Mouse (Mus musculus) liver, adult 2 months (tissue): ENCODE results near the gene 0610030E20Rik. TPM values are rescaled to one million over a fixed set of nuclear protein-coding genes. Genes with fewer than 3 reads are reported as not detected.

ENCODE experiments used
- DNase-seq: peaks from one replicate; pipeline ENCODE4 v3.0.0-alpha.2; 2011; ENCODE audit warnings: low read depth, low spot score; ENCODE audit errors: extremely low read depth
- H3K27ac ChIP-seq: fragments of 200-500 bp; replicated peaks from 2 replicates; pipeline ENCODE4 v1.5.1; 2012; ENCODE audit warnings: low read depth, mild to moderate bottlenecking, control low read depth, inconsistent platforms, low read length; ENCODE audit not compliant: insufficient read depth
- H3K27me3 ChIP-seq: fragments of 200-500 bp; 2 replicates; pipeline ENCODE4 v1.6.1; 2012; ENCODE audit warnings: mild to moderate bottlenecking, moderate library complexity, low read length, inconsistent platforms; ENCODE audit not compliant: control insufficient read depth, insufficient read depth
- H3K36me3 ChIP-seq: fragments of 200-500 bp; 2 replicates; pipeline ENCODE4 v1.6.1; 2012; ENCODE audit warnings: low read length, inconsistent platforms; ENCODE audit not compliant: control insufficient read depth, insufficient read depth
- H3K4me1 ChIP-seq: fragments of 200-500 bp; 2 replicates; pipeline ENCODE4 v1.6.1; 2011; ENCODE audit warnings: low read length; ENCODE audit not compliant: control insufficient read depth, insufficient read depth
- H3K4me3 ChIP-seq: fragments of 200-500 bp; 2 replicates; pipeline ENCODE4 v1.5.1; 2011; ENCODE audit warnings: low read depth, mild to moderate bottlenecking, control low read depth, low read length, moderate library complexity; ENCODE audit not compliant: insufficient read depth
- H3K79me2 ChIP-seq: fragments of 200-500 bp; 2 replicates; pipeline ENCODE4 v1.6.1; 2012; ENCODE audit warnings: inconsistent platforms, mild to moderate bottlenecking, low read length, moderate library complexity; ENCODE audit not compliant: control insufficient read depth, insufficient read depth
- H3K9ac ChIP-seq: fragments of 200-500 bp; 2 replicates; pipeline ENCODE4 v1.6.1; 2012; ENCODE audit warnings: low read depth, mild to moderate bottlenecking, control low read depth, inconsistent platforms, low read length
- CTCF ChIP-seq: fragments of 200-500 bp; IDR thresholded peaks from 2 replicates; pipeline ENCODE4 v1.5.1; 2011; ENCODE audit warnings: low read depth, low read length, control low read depth
- POLR2A ChIP-seq: fragments of 200-500 bp; IDR thresholded peaks from 2 replicates; pipeline ENCODE4 v1.6.1; 2011; ENCODE audit warnings: low read length, control low read depth; ENCODE audit not compliant: insufficient read depth; ENCODE audit errors: extremely low read depth
- WGBS: fragments of 180-500 bp; shearing (Covaris S2); methylation state at CpG from one replicate; pipeline ENCODE4 v1.1.7; 2018; 5-methylcytosine and 5-hydroxymethylcytosine counted together
- polyA plus RNA-seq: library from polyadenylated mRNA; depleted of rRNA; stranded (reverse); fragments of >200 nt; gene quantifications from 2 replicates; pipeline ENCODE4 v1.2.3, GENCODE M21; 2012
- total RNA-seq: library from RNA; depleted of rRNA; stranded (reverse); fragments of >200 nt; gene quantifications from 2 replicates; pipeline ENCODE4 v1.2.3, GENCODE M21; 2014

Gene 0610030E20Rik
- total and polyA plus RNA-seq, 2 experiments: 10.2 to 17.5 TPM

DNA sequence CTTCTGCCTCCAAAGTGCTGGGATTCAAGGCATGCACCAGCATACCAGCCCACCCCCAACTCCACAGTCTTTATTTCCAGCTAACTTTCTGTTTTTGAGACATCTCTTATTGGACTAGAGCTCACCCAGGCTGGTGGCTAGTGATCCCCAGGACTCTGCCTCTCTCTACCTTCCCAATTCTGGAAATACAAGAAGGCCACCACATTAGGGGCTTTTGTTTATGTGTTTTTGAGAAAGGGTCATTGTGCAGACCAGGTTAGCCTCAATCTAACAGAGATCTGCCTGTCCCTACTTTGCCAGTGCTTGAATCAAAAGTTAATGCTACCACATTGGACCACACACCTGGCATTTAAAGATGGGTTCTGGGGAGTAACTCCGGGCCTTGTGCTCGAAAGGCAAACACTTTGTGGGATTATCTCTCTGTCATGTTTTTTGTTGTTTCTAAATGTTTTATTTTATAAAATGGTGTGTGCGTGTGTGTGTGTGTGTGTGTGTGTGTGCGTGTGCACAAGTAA, 20.4 kb downstream of the 0610030E20Rik start:
- no peak for DNase-seq

DNA sequence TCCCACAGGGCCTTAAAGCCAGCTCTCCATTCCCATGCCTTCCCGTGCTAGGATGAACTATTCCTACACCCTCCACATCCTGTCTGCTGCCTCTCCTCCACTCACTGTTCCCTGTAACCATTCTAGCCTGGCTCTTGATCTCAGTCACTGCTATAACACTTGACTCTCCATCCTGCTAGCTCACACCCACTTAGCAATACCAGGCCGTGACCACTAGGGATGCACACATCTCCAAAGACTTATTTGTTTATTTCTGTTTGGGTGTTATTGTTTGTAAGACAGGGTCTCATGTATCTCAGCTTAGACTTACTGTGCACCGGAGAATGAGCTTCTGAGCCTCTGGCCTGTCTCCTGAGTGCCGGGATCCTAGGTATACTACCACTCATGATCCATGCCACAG, 22.4 kb downstream of the 0610030E20Rik start:
- Histone ChIP-seq H3K79me2 (no peaks in the 10 kb centered on the region), H3K4me1 (peaks cover 23% of the 10 kb centered on the region), H3K27me3 (no peaks in the 10 kb centered on the region), H3K27ac (no peak overlapping the region), H3K4me3 (no peak overlapping the region), H3K36me3 (no peaks in the 10 kb centered on the region), H3K9ac (no peak overlapping the region)
- WGBS: 87% methylated on average over 4 of the region's 4 CpGs
- TF ChIP-seq POLR2A: no peak
- no peak for TF ChIP-seq CTCF
- DNase-seq: no peak

More for the DNA sequence above, 20.4 kb downstream of the 0610030E20Rik start:
- H3K36me3 ChIP-seq: no peaks in the 10 kb centered on the region
- H3K4me3 ChIP-seq: no peak overlapping the region
- H3K9ac ChIP-seq: no peak overlapping the region
- WGBS: 86% methylated on average over 4 of the region's 4 CpGs
- H3K4me1 ChIP-seq: peaks cover 13% of the 10 kb centered on the region
- no peaks in the 10 kb centered on the region for H3K79me2 ChIP-seq
- TF ChIP-seq POLR2A (no peak), CTCF (no peak)
- H3K27ac ChIP-seq: no peak overlapping the region
- H3K27me3 ChIP-seq: no peaks in the 10 kb centered on the region

DNA sequence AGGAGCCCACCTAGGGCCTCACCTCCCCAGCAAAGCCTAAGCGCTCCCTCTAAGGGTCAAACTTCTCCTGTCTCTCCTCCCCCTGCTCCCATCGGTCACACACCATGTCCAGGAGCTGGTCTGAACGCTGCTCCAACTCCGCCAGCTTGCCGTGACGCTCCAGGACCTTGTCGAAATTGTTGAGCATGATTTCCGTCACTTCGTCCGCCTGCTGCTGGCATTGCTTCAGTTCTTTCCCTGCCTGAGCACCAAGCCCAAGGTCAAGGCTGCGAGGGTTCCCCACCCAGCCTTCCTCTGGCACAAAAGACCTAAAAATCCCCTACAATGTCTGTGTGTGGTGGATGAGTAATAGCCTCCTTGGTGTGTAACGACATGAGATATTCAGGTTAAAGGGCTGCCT, 23.0 kb downstream of the 0610030E20Rik start:
- H3K4me1 ChIP-seq: peaks cover 22% of the 10 kb centered on the region
- H3K36me3 ChIP-seq: no peaks in the 10 kb centered on the region
- H3K4me3 ChIP-seq: no peak overlapping the region
- no peak for DNase-seq
- H3K27ac ChIP-seq: 0 out of 2 replicates have a peak overlapping the region, but pooled peaks have one; percentile 13
- 78% methylated on average over 12 of the region's 12 CpGs for WGBS
- H3K79me2 ChIP-seq: no peaks in the 10 kb centered on the region
- H3K27me3 ChIP-seq: no peaks in the 10 kb centered on the region
- H3K9ac ChIP-seq: no peak overlapping the region
- TF ChIP-seq CTCF (no peak), POLR2A (no peak)

DNA sequence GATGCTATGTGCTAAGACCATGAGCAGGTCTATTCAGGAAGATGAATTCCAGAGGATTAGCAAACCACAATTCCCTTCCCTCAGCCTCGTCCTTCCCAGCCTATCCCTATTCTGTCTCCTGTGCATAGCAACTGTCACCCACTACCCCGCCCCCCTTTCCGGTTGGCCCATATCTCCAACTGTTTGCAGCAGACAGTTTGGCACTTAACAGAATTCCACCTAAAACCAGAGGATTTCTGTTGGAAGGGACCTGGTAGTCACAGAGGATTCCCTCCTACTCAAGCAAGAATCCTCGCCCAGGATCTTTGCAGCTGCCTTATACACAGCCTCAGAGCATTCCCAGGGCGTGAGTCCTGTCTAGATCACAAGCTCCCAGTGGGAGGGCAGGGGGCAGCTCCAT, 24.0 kb downstream of the 0610030E20Rik start:
- no peak for TF ChIP-seq POLR2A
- no peak for TF ChIP-seq CTCF
- H3K27me3 ChIP-seq: no peaks in the 10 kb centered on the region
- H3K27ac ChIP-seq: peak overlapping the region; percentile 53
- WGBS: 55% methylated on average over 5 of the region's 5 CpGs
- 0 out of 2 replicates have a peak overlapping the region, but pooled peaks have one; percentile 3 for H3K9ac ChIP-seq
- H3K79me2 ChIP-seq: no peaks in the 10 kb centered on the region
- H3K4me1 ChIP-seq: peaks cover 22% of the 10 kb centered on the region
- no peak for DNase-seq
- H3K4me3 ChIP-seq: no peak overlapping the region
- H3K36me3 ChIP-seq: no peaks in the 10 kb centered on the region

DNA sequence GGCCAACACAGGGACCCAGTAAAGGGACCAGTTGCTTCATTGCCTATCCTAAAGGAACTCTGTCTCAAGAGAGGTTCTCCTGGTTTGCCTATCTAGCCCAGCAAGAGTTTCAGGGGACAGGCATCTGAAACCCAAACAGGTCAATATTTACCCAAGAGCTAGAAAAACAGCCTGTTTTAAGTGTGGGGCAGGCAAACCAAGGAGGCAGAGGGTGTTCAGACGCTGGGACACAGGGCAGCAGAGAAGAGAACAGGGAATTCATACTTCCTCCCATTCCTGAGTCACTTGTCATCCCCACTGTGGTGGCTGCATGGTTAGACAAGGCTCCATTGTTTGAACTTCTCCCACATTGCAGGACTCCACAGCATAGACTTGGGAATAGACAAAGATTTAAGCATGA, 24.5 kb downstream of the 0610030E20Rik start:
- no peak for DNase-seq
- Histone ChIP-seq H3K9ac (0 out of 2 replicates have a peak overlapping the region, but pooled peaks have one; percentile 3), H3K4me1 (peaks cover 21% of the 10 kb centered on the region), H3K27me3 (no peaks in the 10 kb centered on the region), H3K79me2 (no peaks in the 10 kb centered on the region), H3K27ac (peak overlapping the region; percentile 53), H3K4me3 (no peak overlapping the region), H3K36me3 (no peaks in the 10 kb centered on the region)
- TF ChIP-seq CTCF (no peak), POLR2A (no peak)
- WGBS: 3% methylated on average over 1 of the region's 1 CpGs

DNA sequence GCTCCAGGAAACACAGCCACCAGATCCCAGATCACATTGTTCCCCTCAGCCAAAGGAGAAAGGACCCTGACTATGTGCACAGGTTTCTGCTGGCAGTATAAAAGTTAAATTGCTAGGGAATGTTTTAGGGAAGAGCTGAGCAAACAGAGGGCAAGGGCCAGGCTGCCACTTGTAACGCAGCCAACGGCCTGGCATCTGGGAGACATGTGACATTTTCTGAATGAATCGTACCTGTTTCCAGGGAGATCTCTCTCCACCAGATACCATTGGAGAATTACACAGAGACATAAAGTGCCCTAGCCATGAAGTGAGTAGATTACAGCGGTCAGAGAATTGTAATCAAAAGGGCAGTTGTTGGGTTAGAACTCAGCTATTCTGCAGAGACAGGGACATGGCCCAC, 26.1 kb downstream of the 0610030E20Rik start:
- Histone ChIP-seq H3K36me3 (no peaks in the 10 kb centered on the region), H3K79me2 (no peaks in the 10 kb centered on the region), H3K9ac (peak overlapping the region; percentile 16), H3K4me1 (peaks cover 21% of the 10 kb centered on the region), H3K27ac (peak overlapping the region; percentile 66), H3K27me3 (no peaks in the 10 kb centered on the region), H3K4me3 (no peak overlapping the region)
- TF ChIP-seq CTCF: no peak
- DNase-seq: peak; percentile 78
- 18% methylated on average over 4 of the region's 4 CpGs for WGBS
